Mouse (Mus musculus) gastrocnemius, postnatal 4 days (tissue): ENCODE data around the gene Vrk1. TPM values are rescaled to one million over a fixed set of nuclear protein-coding genes. Genes with fewer than 3 reads are reported as not detected.

ENCODE experiments used
- DNase-seq, 2 experiments: peaks; one replicate each; pipeline ENCODE4 v3.0.0; 2021 to 2022; ENCODE audit warnings: low spot score in 2 of 2, mixed read lengths in 2 of 2
- total RNA-seq, 2 experiments: library from RNA; stranded (reverse); gene quantifications; 2 replicates each; pipeline ENCODE4 v1.2.3; 2021

Gene Vrk1
- total RNA-seq, 2 experiments from 2014 or later = 15.1 to 16.7 TPM

GRCm38 (mm10) chr12:106107272-106107671, 97.2 kb downstream of the Vrk1 start:
- DNase-seq = no peak

GRCm38 (mm10) chr12:106115070-106115891, 105.3 kb downstream of the Vrk1 start:
- DNase-seq = peak in 1 of 2 experiments; percentile 58

- DNase-seq = no peak
These were observed 105.8 kb downstream of the Vrk1 start for GRCm38 (mm10) chr12:106115892-106116206.

- no peak for DNase-seq
These were observed 113.2 kb downstream of the Vrk1 start for GRCm38 (mm10) chr12:106123276-106123675.

GRCm38 (mm10) chr12:106124581-106124980, 114.6 kb downstream of the Vrk1 start:
- DNase-seq = no peak

Other genes starting within 250 kb of the Vrk1 start
- gene Papola, start 225.5 kb upstream of the Vrk1 start, total RNA-seq = 100 to 1,000 TPM; 135 to 137 TPM